Mouse (Mus musculus) neutrophil, adult 5-6 weeks (primary cell): Measurements from ENCODE around the gene Iqcf1. TPM values are rescaled to one million over a fixed set of nuclear protein-coding genes. Genes with fewer than 3 reads are reported as not detected.

Experiments used
- ATAC-seq: fragments of 151-379, 151-347 bp; 2 replicates; pipeline ENCODE4 v1.8.0; 2017; ENCODE audit warnings: mild to moderate bottlenecking, moderate TSS enrichment; ENCODE audit not compliant: insufficient number of reproducible peaks, poor library complexity, low FRiP score, severe bottlenecking; ENCODE audit errors: extremely low read depth
- total RNA-seq: library from RNA; stranded (forward); fragments of 200-1000 nt; gene quantifications from 2 replicates; pipeline ENCODE4 v1.2.3, GENCODE M21; 2017

Gene Iqcf1
- not detected in 2 replicates for total RNA-seq

DNA sequence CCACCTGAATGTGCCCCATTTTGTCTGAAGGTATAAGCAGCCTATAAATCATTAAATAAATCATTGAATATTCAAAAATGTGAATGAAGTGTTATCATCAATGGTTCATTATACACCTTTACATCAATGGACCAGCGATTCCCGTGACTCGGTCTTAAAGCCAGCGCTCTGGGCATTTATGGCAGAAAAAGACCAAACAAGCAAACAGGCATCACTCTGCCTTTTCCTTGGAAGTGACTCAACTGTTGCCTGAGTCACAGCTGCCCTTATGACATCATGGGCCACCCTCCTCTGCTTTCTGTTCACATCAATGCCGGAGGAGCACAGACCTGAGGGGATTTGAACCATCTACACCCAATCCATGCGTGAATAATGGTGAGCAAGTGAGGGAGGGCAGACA, at the start of gene Iqcf1:
TSS of gene Iqcf1 (plus strand) at position 301 of the 400 bp plus-strand sequence.
- ATAC-seq, result no peak

DNA sequence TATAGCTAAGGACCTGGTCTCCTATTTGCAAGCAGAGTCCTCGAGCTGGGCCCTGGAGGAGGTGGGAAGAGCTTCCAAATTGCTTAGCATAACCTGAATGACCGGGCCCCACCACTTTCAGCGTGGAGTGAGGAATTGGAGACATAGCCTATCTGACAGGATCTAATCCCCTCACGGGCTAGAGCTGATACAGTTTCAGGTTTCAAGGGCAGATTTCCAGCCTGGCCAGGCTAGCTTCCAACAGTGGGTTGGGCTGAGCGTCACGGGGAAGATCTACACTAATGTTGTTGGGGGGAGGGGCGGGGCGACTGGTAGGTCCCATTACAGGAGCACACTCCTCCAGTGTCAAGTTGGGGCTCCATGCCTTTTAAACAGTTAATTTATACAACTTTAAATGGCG, 49.1 kb upstream of the Iqcf1 start:
- no peak for ATAC-seq

DNA sequence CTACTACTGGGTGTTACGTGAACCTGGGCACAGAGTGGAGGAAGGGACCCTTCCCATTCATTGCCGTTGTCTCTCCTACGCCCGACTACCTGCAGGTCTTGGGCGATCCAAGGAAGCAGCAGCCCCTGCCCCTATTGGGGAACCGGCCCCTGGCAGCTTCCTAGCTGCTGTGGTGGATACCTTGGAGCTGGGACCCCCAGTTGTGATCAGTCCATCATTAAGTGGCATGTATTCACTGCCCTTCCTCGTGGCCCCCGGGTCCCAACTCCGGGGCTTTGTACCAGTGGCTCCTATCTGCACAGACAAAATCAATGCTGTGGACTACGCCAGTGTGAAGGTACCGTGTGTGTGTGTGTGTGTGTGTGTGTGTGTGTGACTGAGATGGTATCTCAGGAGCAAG, 48.5 kb upstream of the Iqcf1 start:
- ATAC-seq, result no peak

DNA sequence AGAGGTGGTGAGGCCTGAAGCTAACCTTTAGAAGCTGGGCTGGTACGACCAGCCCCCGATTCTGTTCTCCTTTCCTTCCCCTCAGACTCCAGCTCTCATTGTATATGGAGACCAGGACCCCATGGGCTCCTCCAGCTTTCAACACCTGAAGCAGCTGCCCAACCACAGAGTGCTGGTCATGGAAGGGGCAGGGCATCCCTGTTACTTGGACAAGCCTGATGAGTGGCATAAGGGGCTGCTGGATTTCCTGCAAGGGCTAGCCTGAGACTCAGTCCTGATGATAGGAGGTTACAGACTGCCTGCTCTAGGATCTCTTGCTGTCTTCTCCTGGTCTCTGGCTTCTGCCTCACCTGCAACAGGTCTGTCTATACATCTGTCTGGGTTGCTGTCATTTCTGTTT, 47.9 kb upstream of the Iqcf1 start:
- ATAC-seq, result no peak

DNA sequence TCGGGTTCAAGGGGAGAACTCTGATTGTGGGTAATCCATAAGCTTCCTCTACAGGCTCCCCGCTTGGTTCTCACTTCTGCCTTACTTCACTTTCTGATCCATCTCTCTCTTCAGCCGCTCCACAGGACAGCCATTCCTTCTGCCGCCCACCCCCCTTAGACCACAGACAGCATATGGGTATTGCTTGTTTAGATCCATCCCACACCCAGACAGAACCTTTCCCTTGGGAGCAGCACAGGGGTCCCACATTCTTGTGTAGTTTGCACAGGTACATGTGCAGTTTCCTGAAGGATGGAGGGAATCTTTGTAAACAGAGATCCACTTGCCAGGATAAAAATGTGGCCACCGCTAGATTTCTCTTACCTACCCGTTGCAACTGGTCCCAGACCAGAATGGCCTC, 47.4 kb upstream of the Iqcf1 start:
- ATAC-seq, result no peak

DNA sequence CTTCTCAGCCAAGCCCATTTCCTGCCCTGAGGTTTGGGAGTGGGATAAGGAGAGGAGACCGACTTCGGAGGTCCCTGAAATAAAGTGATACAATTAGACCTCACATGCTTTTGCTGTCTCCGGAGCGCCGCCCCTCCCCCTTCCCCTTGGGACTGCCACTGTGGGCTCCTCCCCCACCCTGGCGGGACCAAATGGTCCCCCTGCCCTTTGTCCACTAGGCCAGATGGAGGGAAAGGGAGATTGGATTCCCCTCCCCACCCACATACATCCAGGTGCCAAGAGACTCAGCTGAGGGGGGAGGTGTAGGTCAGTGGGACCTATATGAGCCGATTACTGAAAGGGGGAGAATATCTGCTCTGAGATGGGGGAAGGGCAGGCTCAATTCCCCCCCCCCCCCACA, 46.9 kb upstream of the Iqcf1 start:
- ATAC-seq, result no peak

DNA sequence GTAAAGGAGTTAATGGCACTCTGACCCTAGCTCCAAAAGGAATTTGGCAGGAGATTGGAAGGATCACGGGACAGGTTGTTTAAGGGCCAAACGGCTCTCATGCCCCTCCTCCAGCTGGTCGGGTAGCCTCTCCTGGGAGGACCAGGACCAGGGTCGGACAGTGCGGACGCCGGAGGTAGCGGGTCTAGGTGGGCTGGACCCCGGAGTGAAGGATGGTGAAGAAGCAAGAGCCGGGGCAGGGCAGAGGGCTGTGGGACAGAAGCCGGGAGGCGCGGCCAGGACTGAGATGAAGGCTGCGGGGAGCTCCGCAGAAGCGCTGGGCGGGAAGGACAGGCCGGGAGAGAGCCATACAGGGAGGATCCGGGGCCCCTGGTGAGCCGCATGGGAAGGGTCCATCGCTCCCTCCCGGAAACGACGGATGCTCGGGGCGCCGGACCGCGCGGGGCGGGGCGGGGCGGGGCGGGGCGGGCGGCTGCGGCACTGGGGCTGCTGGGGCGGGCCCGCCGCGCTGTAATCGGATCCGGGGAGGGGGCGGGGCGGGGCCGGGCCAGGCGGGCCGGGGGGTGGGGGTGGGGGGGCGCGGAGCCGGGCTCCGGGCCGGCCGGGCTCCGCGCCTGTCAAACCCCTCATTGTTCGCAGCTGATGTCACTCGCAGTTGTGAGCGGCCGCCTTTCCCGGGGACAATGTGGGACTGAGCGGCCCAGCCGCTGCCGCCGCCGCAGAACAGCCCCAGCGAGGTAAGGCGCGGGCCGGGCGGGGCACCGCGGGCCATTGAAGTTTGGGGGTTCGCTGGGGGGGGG, 46.3 kb upstream of the Iqcf1 start, which contains the start of gene Pcbp4:
TSS of gene Pcbp4 (plus strand) at position 21 of the 800 bp plus-strand sequence.
- ATAC-seq, result no peak

DNA sequence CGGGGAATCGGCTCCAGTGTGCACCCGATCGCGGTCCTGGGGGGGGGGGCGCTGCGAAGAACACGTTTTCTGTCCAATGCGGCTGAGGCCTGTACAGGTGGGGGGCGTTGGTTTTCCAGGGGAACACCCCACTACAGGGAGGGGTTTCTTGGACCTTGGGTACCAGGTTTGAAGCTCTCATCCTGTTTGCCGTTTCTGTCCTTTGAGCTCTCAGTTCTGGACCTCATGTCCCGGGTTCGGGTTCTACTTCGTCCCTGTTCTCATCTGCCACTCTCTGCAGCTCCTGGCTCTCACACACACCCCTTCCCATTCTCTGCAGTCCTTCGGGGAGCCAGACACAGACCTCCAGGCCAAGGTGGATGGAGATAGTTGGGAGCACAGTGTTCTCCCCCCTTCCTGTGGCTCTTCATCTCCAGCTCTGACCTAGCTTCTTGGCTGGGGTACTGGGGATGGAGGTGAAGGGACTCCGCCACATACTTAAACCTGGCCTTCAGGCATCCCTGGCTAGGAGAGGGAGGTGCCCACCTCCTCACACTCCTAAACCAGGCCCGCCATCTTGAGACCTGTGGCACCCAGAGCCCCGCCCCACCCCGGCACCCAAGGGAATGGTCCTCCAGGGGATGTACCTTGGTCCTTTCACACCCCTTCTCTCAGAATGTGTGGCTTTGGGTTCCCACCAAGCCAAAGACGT, 45.6 kb upstream of the Iqcf1 start:
- ATAC-seq, result no peak

DNA sequence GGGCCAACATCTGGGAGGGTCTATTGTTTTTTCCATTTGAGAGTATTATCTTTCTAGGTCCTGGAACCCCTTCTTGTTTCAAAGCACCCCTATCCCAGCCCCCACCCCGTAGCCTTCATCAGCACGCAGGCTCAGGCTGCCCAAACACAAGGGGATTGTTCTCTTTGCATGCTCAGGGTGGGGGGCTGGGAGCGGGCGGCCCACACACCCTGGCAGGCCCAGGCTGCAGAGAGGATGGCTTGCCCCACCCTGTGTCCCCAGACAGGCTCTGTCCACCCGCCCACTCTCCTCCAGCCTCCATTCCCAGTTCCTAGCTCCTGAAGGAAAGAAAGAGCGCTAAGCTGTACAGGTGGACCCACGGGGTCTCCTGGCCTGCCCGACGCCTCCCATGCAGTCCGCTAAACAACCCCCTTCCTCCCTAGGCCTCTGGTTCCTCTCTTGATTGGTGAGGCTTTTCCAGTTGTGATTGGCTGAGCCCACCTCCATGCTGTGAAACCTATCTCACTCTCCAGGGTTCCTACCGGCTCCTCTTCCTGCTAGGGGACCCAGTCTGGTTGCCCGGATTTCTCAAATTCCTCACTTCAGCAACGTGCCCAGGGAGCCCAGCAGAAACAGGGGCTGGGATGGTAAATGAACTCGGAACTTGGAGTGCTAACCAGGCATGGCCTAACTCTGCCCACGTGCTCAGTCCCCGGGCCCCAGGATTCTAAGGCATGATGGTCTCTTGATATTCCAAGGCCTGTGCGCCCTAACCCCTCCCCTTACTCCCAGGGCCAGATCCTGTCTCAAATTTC, 44.7 kb upstream of the Iqcf1 start:
- ATAC-seq, result no peak

DNA sequence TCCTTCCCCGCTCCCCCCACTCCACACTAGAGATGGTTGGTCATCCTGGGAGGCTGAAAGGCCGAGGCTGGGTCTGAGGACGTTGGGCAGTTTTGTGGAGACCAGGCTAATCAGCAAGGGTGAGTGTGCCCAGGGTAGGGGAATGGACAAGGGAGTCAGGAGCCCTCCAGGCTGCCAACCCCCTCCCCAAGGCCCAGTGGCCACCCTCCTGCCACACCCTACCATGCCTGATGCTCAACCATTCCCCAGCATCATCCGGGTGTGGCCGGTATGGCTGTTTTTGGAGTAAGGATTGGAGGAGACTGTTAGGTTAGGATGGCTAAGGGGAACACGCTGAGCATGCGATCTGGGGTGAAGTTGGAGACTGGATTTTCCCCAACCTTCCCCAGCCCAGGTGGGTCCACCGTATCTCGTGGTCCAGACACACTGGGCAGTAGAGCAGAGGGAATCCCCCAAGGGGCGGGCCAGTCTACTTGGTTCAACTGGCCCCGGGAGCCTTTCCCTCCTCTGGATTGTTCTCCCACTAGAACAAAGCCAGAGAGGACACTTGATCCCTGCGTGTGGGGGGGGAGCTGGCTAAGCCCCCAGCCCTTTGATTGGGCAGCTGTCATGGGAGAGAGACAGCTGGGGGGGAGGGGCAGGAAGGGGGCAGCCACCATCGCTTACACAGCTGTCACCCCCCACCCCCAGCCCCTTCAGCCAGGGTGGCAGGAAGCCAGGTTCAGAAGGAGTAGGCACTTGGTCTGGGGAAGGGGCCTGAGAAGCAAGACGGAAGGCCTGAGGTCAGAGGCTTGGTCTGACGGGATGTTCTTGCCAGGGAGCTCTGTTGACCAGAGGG, 43.2 kb upstream of the Iqcf1 start:
- ATAC-seq, result no peak

DNA sequence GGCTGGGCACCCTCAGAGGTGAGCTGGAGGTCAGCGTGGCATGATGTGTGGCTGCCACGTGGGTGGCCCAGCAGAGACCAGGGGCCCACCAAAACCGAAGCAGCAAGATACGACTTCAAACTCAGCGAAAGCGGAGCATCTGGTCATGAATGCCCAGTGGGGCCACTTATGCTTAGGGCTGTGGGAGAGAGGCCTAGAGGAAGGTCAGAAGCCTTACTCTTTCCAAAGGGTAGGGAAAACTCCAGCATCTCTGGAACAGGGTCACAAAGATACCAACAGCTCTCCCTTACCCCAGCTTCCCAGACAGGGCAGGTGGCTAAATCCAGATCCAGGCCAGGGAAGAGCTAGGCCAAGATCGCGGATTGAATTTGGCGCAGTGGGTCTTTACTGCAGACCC, 42.6 kb upstream of the Iqcf1 start:
- ATAC-seq, result no peak

DNA sequence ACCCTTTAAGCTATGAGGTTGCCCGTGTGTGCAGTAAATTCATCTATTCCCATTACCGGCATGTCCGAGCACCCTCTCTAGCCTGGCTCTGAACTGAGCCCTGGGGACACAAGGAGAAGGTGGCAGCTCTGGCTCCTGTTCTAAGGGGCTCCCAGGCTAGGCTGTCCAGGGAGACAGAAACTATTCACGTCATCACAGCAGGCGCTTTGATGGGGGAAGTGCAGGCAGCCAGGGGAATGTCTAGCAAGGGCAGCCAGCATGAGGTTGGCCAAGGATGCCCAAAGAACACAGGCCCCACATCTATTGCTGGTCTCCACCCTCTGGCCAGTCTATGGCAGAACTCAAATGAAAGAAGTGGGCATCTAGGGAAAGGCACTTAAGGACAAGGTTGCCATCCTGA, 41.8 kb upstream of the Iqcf1 start:
- ATAC-seq, result no peak

DNA sequence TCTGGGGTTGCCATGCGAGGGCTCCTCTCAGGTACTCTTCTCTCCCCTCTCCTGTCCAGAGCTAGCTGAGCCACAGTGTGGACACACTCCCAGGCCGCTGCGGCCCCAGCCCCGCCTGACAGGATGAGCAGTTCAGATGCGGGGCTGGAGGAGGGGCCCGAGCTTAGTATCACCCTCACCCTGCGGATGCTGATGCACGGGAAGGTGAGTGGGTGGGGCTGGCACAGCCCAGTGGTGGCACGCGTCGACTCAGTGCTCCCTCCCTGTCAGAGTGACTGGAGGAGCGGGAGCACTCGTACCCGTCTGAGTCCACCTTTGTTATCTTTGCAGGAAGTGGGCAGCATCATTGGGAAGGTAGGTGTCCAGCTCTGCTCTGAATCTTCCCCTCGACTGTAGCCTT, 39.8 kb upstream of the Iqcf1 start:
- no peak for ATAC-seq

DNA sequence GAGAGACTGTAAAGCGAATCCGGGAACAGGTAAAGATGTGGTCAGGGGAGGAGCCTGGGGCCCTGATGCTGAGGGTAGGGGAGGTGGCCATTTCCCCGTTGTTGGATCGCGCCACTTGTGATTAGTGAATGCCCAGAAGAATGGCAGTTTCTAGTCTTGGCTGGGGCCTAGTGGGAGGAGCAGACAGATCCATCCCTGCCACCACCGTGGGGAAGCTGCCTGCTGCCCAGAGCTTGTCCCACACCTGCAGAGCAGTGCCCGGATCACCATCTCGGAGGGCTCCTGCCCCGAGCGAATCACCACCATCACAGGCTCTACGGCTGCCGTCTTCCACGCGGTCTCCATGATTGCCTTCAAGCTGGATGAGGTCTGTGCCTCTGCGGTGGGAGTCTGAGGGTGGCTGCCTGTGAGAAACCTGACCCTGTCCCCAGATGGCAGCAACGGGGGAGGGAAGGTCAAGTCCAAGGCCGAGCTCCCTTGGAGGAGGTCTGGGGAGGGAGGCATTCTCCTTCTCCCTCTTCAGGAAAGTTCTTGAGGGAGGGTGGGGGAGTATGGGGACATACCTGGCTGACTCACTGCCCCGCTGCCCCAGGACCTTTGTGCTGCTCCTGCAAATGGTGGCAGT, 39.3 kb upstream of the Iqcf1 start:
- no peak for ATAC-seq

DNA sequence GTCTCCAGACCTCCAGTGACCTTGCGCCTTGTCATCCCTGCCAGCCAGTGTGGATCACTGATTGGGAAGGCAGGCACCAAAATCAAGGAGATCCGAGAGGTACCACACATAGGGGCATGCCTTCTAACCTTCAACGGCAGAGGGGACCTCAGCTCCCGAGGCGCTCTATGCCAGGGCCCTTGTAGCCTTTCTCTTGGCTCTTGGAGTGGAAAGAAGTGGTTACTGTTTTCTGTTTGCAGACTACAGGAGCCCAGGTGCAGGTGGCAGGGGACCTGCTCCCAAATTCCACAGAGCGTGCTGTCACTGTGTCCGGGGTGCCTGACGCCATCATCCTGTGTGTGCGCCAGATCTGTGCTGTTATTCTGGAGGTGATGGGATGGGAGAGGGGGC, 38.7 kb upstream of the Iqcf1 start:
- no peak for ATAC-seq

DNA sequence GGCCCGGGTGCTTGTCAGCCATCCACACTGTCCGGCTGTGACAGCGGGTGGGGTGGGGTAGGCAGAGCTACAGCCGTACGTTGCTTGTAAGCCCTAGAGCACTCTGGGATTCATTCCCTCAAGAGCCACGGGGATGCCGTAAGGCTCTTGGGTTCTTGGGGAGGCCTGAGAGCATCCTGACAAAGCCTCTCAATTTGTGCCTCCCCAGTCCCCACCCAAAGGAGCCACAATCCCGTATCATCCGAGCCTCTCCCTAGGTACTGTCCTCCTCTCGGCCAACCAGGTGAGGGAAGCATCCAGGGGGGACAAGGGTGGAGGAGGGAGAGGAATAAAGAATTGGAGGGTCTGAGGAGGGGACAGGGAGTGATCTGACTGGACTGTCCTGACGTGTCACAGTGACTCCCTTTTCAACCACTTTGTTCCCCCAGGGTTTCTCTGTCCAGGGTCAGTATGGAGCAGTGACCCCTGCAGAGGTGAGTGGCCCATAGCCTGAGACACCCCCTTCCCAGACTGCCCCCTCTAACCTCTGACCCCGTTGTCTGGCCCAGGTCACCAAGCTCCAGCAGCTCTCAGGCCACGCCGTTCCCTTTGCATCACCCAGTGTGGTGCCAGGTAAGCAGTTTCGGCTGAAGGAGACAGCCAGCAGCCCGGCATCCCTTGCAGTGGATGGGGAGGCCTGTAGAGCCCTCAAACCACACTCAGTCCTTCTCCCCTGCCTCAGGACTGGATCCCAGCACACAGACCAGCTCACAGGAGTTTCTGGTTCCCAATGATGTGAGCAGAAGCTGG, 37.9 kb upstream of the Iqcf1 start:
- no peak for ATAC-seq

DNA sequence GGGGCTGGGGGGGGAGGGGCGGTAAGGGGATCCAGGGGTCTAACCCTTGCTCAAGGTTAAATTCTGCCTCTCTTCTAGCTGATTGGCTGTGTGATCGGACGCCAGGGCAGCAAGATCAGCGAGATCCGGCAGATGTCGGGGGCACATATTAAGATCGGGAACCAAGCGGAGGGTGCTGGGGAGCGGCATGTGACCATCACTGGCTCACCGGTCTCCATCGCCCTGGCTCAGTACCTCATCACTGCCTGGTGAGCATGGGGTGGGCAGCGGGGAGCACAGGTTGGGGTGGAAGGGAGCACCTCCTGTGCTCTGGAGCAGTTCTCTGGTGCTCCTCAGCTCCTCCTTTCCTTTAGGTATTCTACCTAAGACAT, 37.4 kb upstream of the Iqcf1 start:
- ATAC-seq, result no peak
